Mouse (Mus musculus) limb, embryonic 11.5 days (tissue): ENCODE data around the gene Olfr1152. TPM values are rescaled to one million over a fixed set of nuclear protein-coding genes. Genes with fewer than 3 reads are reported as not detected.

Experiments used
- ATAC-seq: fragments of 200-750 bp; cut with Nextera tagmentation; 2 replicates; pipeline ENCODE4 v1.8.0; 2017; ENCODE audit warnings: low read depth; ENCODE audit not compliant: insufficient number of reproducible peaks, low FRiP score, low TSS enrichment
- DNase-seq: peaks from one replicate; pipeline ENCODE4 v3.0.0-alpha.2; 2015; ENCODE audit warnings: low spot score
- H3K27ac ChIP-seq: fragments of 300-500 bp; sonication (generic); replicated peaks from 2 replicates; pipeline ENCODE4 v1.5.1; 2014; ENCODE audit warnings: low read depth, mild to moderate bottlenecking, low read length
- H3K27me3 ChIP-seq: fragments of 300-500 bp; sonication (generic); 2 replicates; pipeline ENCODE4 v1.6.1; 2014; ENCODE audit warnings: mild to moderate bottlenecking, low read length, mixed read lengths; ENCODE audit not compliant: control insufficient read depth, insufficient read depth
- H3K36me3 ChIP-seq: fragments of 300-500 bp; sonication (generic); 2 replicates; pipeline ENCODE4 v1.6.1; 2014; ENCODE audit warnings: mild to moderate bottlenecking, low read length, moderate library complexity, mixed read lengths; ENCODE audit not compliant: control insufficient read depth, insufficient read depth
- H3K4me1 ChIP-seq: fragments of 300-500 bp; sonication (generic); 2 replicates; pipeline ENCODE4 v1.6.1; 2014; ENCODE audit warnings: low read length, mixed read lengths; ENCODE audit not compliant: control insufficient read depth, insufficient read depth
- H3K4me2 ChIP-seq: fragments of 300-500 bp; sonication (generic); 2 replicates; pipeline ENCODE4 v1.6.1; 2014; ENCODE audit warnings: low read depth, mild to moderate bottlenecking, moderate library complexity; ENCODE audit not compliant: severe bottlenecking
- H3K4me3 ChIP-seq: fragments of 300-500 bp; sonication (generic); 2 replicates; pipeline ENCODE4 v1.5.1; 2014; ENCODE audit warnings: low read depth, low read length
- H3K9ac ChIP-seq: fragments of 300-500 bp; sonication (generic); 2 replicates; pipeline ENCODE4 v1.6.1; 2014; ENCODE audit warnings: mild to moderate bottlenecking, low read length
- H3K9me3 ChIP-seq: fragments of 300-500 bp; sonication (generic); 2 replicates; pipeline ENCODE4 v1.6.1; 2016; ENCODE audit warnings: low read length; ENCODE audit not compliant: control insufficient read depth
- WGBS: fragments of 180-500 bp; shearing (Covaris S2); extraction: QIAGEN DNeasy Blood & Tissue Kit; methylation state at CpG from one replicate; pipeline ENCODE4 v1.1.7; 2014; 5-methylcytosine and 5-hydroxymethylcytosine counted together
- polyA plus RNA-seq: library from polyadenylated mRNA; unstranded; fragments of >200 nt; fragmentation: Nextera tagmentation; extraction: Ambion mirVana; gene quantifications from 2 replicates; pipeline ENCODE4 v1.2.1, GENCODE M21; 2014

Gene Olfr1152
- not detected in 2 replicates for polyA plus RNA-seq

DNA sequence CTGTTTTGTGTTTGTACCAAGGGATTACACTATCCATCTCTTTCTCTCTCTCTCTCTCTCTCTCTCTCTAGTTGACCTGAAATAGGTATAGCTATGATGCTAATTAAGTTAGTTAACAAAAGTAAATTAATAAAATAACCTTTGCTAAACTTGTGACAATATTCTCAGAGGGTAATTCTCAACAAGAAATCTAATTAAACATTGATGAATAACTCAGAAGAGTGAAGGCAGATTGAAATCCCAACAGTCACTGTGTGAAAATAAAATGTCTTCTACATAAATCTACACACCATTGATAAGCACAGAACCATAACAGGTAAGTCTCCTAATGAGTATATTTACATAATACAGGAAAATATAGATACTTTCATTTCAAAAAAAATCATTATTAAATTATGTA is at the start of gene Olfr1152:
TSS of gene Olfr1152 (plus strand) at position 301 of the 400 bp plus-strand sequence.
- no peaks in the 10 kb centered on the region for H3K9me3 ChIP-seq
- H3K27me3 ChIP-seq = no peaks in the 10 kb centered on the region
- H3K4me1 ChIP-seq = no peaks in the 10 kb centered on the region
- H3K27ac ChIP-seq = no peak within 1 kb of the TSS
- H3K4me3 ChIP-seq = no peak within 1 kb of the TSS
- H3K4me2 ChIP-seq = no peak within 1 kb of the TSS
- ATAC-seq (no peak), DNase-seq (no peak)
- H3K9ac ChIP-seq = no peak within 1 kb of the TSS
- no peaks in the 10 kb centered on the region for H3K36me3 ChIP-seq

DNA sequence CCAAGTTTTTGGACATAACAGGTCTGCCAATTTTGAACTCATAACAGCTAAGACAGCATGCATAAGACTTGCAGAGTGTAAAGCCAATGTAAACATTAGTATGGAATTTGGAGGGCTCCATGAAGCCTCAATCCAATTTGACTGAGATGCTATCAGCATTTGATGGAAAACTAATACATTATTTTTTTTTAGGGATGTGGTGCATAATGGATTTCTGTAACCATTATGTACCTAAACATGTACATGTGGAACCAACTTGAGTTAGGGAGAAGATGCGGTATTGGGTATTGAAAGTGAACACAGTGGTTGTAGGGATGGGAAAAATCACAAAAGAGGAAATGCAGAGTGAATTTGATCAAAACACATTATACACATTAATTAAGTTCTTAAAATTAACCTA is 36.1 kb upstream of the Olfr1152 start, which contains the start of gene Olfr1148:
TSS of gene Olfr1148 (plus strand) at position 301 of the 400 bp plus-strand sequence.
- Histone ChIP-seq H3K4me1 (no peaks in the 10 kb centered on the region), H3K9me3 (no peaks in the 10 kb centered on the region), H3K9ac (no peak within 1 kb of the TSS), H3K27me3 (no peaks in the 10 kb centered on the region), H3K27ac (no peak within 1 kb of the TSS), H3K4me2 (no peak within 1 kb of the TSS), H3K4me3 (no peak within 1 kb of the TSS), H3K36me3 (no peaks in the 10 kb centered on the region)
- WGBS = 97% methylated on average over 1 of the region's 1 CpGs
- DNase-seq = no peak
- no peak for ATAC-seq

DNA sequence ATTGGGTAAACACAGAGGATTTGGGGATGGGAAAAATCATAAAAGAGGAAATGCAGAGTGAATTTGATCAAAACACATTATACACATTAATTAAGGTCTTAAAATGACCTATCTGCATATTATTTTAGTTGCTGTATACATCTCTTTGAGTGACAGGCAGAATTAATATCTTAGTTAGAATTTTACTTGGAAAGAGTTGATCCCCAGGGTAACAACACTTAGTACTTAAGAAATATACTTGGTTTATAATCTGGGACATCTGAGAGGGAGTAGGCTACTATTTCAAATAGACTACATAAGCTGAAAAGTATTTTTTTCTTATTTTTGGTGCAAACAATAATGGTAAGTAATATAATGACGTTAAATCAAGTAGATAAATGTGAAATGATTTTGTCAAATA is 22.6 kb upstream of the Olfr1152 start, which contains the start of gene Olfr1150-ps1:
TSS of gene Olfr1150-ps1 (plus strand) at position 301 of the 400 bp plus-strand sequence.
- Histone ChIP-seq H3K4me1 (no peaks in the 10 kb centered on the region), H3K36me3 (no peaks in the 10 kb centered on the region), H3K4me2 (no peak within 1 kb of the TSS), H3K27me3 (no peaks in the 10 kb centered on the region), H3K9me3 (no peaks in the 10 kb centered on the region), H3K4me3 (no peak within 1 kb of the TSS), H3K27ac (no peak within 1 kb of the TSS), H3K9ac (no peak within 1 kb of the TSS)
- ATAC-seq = no peak
- WGBS = 82% methylated on average over 1 of the region's 1 CpGs
- DNase-seq = no peak

DNA sequence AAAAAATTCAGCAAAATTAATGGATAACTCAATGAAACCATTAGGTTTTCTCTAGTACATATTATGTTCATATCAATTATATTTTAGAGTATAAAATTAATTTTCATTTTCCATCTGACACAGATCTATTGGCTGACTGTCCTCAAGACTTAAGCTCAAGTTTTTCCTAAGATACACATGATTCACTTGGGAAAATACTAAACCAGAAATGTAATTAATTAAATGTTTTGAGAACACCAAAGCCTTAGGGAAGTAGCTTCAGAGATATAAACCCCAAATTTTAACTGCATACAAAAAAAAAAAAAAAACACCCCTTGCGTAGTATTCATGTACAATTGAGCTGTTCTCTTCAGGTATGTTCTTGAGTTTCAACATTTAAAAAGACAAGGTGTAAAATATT is 10.7 kb upstream of the Olfr1152 start, which contains the start of gene Olfr1151:
TSS of gene Olfr1151 (plus strand) at position 301 of the 400 bp plus-strand sequence.
- Histone ChIP-seq H3K9me3 (no peaks in the 10 kb centered on the region), H3K9ac (no peak within 1 kb of the TSS), H3K27me3 (no peaks in the 10 kb centered on the region), H3K36me3 (no peaks in the 10 kb centered on the region), H3K27ac (no peak within 1 kb of the TSS), H3K4me2 (no peak within 1 kb of the TSS), H3K4me1 (no peaks in the 10 kb centered on the region), H3K4me3 (no peak within 1 kb of the TSS)
- DNase-seq (no peak), ATAC-seq (no peak)
- 83% methylated on average over 1 of the region's 1 CpGs for WGBS

DNA sequence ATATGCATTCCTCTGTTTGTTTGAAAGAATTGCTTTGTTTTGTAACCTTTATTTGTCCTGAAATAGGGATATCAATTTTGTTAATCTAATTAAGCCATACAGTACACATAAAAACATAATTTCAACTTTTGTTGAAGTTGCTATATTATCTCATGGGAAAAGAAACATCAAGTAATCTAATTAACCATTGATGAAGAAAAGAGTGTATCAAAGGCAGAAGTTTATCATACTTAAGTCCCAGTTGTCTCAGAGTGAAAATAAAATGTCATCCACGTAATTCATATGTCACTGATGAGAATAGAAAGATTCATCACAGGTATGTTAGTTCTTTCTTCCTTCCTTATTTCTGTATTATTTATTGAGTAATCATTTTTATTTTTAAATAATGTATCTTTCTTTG is 28.4 kb downstream of the Olfr1152 start, which contains the start of gene Olfr1153:
TSS of gene Olfr1153 (plus strand) at position 301 of the 400 bp plus-strand sequence.
- Histone ChIP-seq H3K27me3 (no peaks in the 10 kb centered on the region), H3K4me1 (no peaks in the 10 kb centered on the region), H3K27ac (no peak within 1 kb of the TSS), H3K9ac (no peak within 1 kb of the TSS), H3K4me3 (no peak within 1 kb of the TSS), H3K4me2 (no peak within 1 kb of the TSS), H3K9me3 (no peaks in the 10 kb centered on the region), H3K36me3 (no peaks in the 10 kb centered on the region)
- WGBS = 78% methylated on average over 1 of the region's 1 CpGs
- DNase-seq (no peak), ATAC-seq (no peak)

DNA sequence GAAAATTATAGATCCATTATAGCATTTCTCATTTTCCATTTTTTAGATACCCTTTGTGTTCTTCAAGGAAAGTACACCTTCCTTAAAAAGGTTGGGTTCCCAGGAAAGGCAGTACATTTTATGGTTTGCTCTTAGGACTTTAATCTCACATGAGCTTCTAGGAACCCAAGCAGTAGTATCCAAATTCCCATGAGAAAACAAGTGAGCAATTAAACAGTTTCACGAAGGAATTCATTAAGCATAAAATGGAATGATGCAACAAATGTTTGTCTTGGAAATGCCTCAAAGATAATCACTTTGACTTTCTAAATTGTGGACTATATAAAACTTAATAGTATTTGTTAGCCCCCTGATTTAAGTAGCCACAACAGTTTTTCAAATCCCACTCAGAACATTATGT is 38.8 kb downstream of the Olfr1152 start, which contains the start of gene Olfr1154:
TSS of gene Olfr1154 (minus strand) at position 101 of the 400 bp plus-strand sequence.
- DNase-seq (no peak), ATAC-seq (no peak)
- Histone ChIP-seq H3K36me3 (no peaks in the 10 kb centered on the region), H3K4me1 (no peaks in the 10 kb centered on the region), H3K9me3 (no peaks in the 10 kb centered on the region), H3K9ac (no peak within 1 kb of the TSS), H3K4me3 (no peak within 1 kb of the TSS), H3K4me2 (no peak within 1 kb of the TSS), H3K27me3 (no peaks in the 10 kb centered on the region), H3K27ac (no peak within 1 kb of the TSS)
- WGBS = 94% methylated on average over 1 of the region's 1 CpGs

Other genes starting within 250 kb of the Olfr1152 start
- not detected in 2 replicates for gene Olfr1131, start 239.4 kb upstream of the Olfr1152 start, polyA plus RNA-seq
- not detected in 2 replicates for gene Olfr1132, start 229.0 kb upstream of the Olfr1152 start, polyA plus RNA-seq
- not detected in 2 replicates for gene Olfr1133, start 219.1 kb upstream of the Olfr1152 start, polyA plus RNA-seq
- gene Olfr1134, start 208.0 kb upstream of the Olfr1152 start, polyA plus RNA-seq = not detected in 2 replicates
- gene Olfr1135, start 192.8 kb upstream of the Olfr1152 start, polyA plus RNA-seq = not detected in 2 replicates
- not detected in 2 replicates for gene Olfr1136, start 172.5 kb upstream of the Olfr1152 start, polyA plus RNA-seq
- gene Olfr1137, start 153.3 kb upstream of the Olfr1152 start, polyA plus RNA-seq = not detected in 2 replicates
- gene Olfr1138, start 126.5 kb upstream of the Olfr1152 start, polyA plus RNA-seq = not detected in 2 replicates
- not detected in 2 replicates for gene Olfr1140, start 122.7 kb upstream of the Olfr1152 start, polyA plus RNA-seq
- not detected in 2 replicates for gene Olfr1141, start 112.5 kb upstream of the Olfr1152 start, polyA plus RNA-seq
- not detected in 2 replicates for gene Olfr152, start 87.0 kb upstream of the Olfr1152 start, polyA plus RNA-seq
- not detected in 2 replicates for gene Olfr1143, start 65.9 kb upstream of the Olfr1152 start, polyA plus RNA-seq
- gene Olfr1145, start 56.7 kb upstream of the Olfr1152 start, polyA plus RNA-seq = not detected in 2 replicates
- gene Olfr1148, start 36.0 kb upstream of the Olfr1152 start, polyA plus RNA-seq = not detected in 2 replicates
- not detected in 2 replicates for gene Olfr1150-ps1, start 22.5 kb upstream of the Olfr1152 start, polyA plus RNA-seq
- not detected in 2 replicates for gene Olfr1151, start 10.6 kb upstream of the Olfr1152 start, polyA plus RNA-seq
- not detected in 2 replicates for gene Olfr1153, start 28.5 kb downstream of the Olfr1152 start, polyA plus RNA-seq
- gene Olfr1154, start 38.7 kb downstream of the Olfr1152 start, polyA plus RNA-seq = not detected in 2 replicates
- not detected in 2 replicates for gene Olfr1155, start 78.6 kb downstream of the Olfr1152 start, polyA plus RNA-seq
- not detected in 2 replicates for gene Olfr1156, start 86.6 kb downstream of the Olfr1152 start, polyA plus RNA-seq
- gene Olfr1157, start 101.8 kb downstream of the Olfr1152 start, polyA plus RNA-seq = not detected in 2 replicates
- gene Olfr74, start 108.2 kb downstream of the Olfr1152 start, polyA plus RNA-seq = not detected in 2 replicates
- not detected in 2 replicates for gene Olfr1158, start 123.6 kb downstream of the Olfr1152 start, polyA plus RNA-seq
- not detected in 2 replicates for gene Olfr1160, start 141.8 kb downstream of the Olfr1152 start, polyA plus RNA-seq
- not detected in 2 replicates for gene Olfr1161, start 156.3 kb downstream of the Olfr1152 start, polyA plus RNA-seq
- 0.09 TPM in 1 of 2 replicates, not detected in the other for gene Olfr73, start 171.2 kb downstream of the Olfr1152 start, polyA plus RNA-seq
- gene Olfr1162, start 184.6 kb downstream of the Olfr1152 start, polyA plus RNA-seq = not detected in 2 replicates
- gene Olfr1163, start 205.3 kb downstream of the Olfr1152 start, polyA plus RNA-seq = not detected in 2 replicates
- gene Olfr1164, start 227.5 kb downstream of the Olfr1152 start, polyA plus RNA-seq = not detected in 2 replicates